In genomic region chr19:7492682-7493081, GRCm38 (mm10) we compare ENCODE assay signal across 22 mouse cellular contexts. TPM values are rescaled to one million over a fixed set of nuclear protein-coding genes. Genes with fewer than 3 reads are reported as not detected.
DNase-seq lines count a peak whose midpoint lies in the region; ATAC-seq and TF ChIP-seq lines count a peak whose summit lies in the region.
"Had no signal": no experiment of that assay in that cellular context is flagged by ENCODE, and none has a peak within 500 bp of the region (broad histone marks: within the 10 kb centered on the region; RNA-seq: fewer than 3 reads in every experiment).

No protein-coding gene starts in this region.

- no peak for TF ChIP-seq CTCF in liver, postnatal 0 days (IDR thresholded peaks at IDR 0.05; ENCODE audit: low read depth)
- TF ChIP-seq CTCF in intestine, postnatal 0 days (IDR thresholded peaks at IDR 0.05; ENCODE audit: low read depth) = no peak

- H3K36me3 ChIP-seq in liver, embryonic 15.5 days (replicated peaks) = no peaks in the 10 kb centered on the region
- no peaks in the 10 kb centered on the region for H3K36me3 ChIP-seq in liver, postnatal 0 days (replicated peaks; ENCODE audit: insufficient read depth, low read length)
- H3K36me3 ChIP-seq in intestine, postnatal 0 days (ENCODE audit: control insufficient read depth, insufficient read depth) = no peaks in the 10 kb centered on the region
- no peaks in the 10 kb centered on the region for H3K36me3 ChIP-seq in stomach, embryonic 15.5 days
- H3K36me3 ChIP-seq: embryonic facial prominence, embryonic 13.5 days; forebrain, embryonic 12.5 days; heart, embryonic 15.5 days; hindbrain, embryonic 10.5 days had no signal

- no peaks in the 10 kb centered on the region for H3K9me3 ChIP-seq in liver, embryonic 15.5 days (replicated peaks)
- no peaks in the 10 kb centered on the region for H3K9me3 ChIP-seq in liver, postnatal 0 days (ENCODE audit: low read length)
- no peaks in the 10 kb centered on the region for H3K9me3 ChIP-seq in intestine, postnatal 0 days (ENCODE audit: control insufficient read depth)
- H3K9me3 ChIP-seq in stomach, embryonic 15.5 days = no peaks in the 10 kb centered on the region
- H3K9me3 ChIP-seq: embryonic facial prominence, embryonic 13.5 days; forebrain, embryonic 12.5 days; heart, embryonic 15.5 days; hindbrain, embryonic 10.5 days had no signal

- no peak overlapping the region for H3K27ac ChIP-seq in liver, embryonic 15.5 days (replicated peaks)
- H3K27ac ChIP-seq in liver, postnatal 0 days (ENCODE audit: low read depth) = no peak overlapping the region
- peak overlapping the region; percentile 80 for H3K27ac ChIP-seq in intestine, postnatal 0 days (ENCODE audit: low read depth, low read length)
- H3K27ac ChIP-seq in stomach, embryonic 15.5 days = no peak overlapping the region; the same call in 1 of the 2 replicates
- H3K27ac ChIP-seq: embryonic facial prominence, embryonic 13.5 days; forebrain, embryonic 12.5 days; heart, adult 2 months; hindbrain, embryonic 10.5 days had no signal

- no peak for DNase-seq in liver, postnatal 0 days
- no peak for DNase-seq in left cerebral cortex, postnatal 10 days (ENCODE audit: extremely low spot score in 1 of 2, low spot score in 2 of 2)
- DNase-seq in thymus, postnatal 14 days = no peak
- DNase-seq: adrenal gland, postnatal 25 days; cerebellum, adult 18-20 months; cerebellum, adult 9-11 months; cerebellum, postnatal 36 days; gastrocnemius, postnatal 10 days; heart, adult 2 months; heart, postnatal 14 days had no signal

- peak overlapping the region; percentile 100; the same call in 1 of the 2 replicates for H3K4me2 ChIP-seq in liver, embryonic 15.5 days
- no peak overlapping the region for H3K4me2 ChIP-seq in liver, postnatal 0 days (ENCODE audit: low read depth, low read length)
- H3K4me2 ChIP-seq in intestine, postnatal 0 days (replicated peaks; ENCODE audit: low read depth) = no peak overlapping the region
- 0 out of 2 replicates have a peak overlapping the region, but pooled peaks have one; percentile 5 for H3K4me2 ChIP-seq in stomach, embryonic 15.5 days

- no peak for TF ChIP-seq EP300 in liver, postnatal 0 days (IDR thresholded peaks at IDR 0.05; ENCODE audit: low read depth)

- no peak overlapping the region for H3K4me3 ChIP-seq in liver, embryonic 15.5 days (replicated peaks)
- no peak overlapping the region for H3K4me3 ChIP-seq in liver, postnatal 0 days (ENCODE audit: low read depth, low read length)
- H3K4me3 ChIP-seq in intestine, postnatal 0 days (ENCODE audit: low read depth, low read length) = no peak overlapping the region
- H3K4me3 ChIP-seq in stomach, embryonic 15.5 days (replicated peaks) = no peak overlapping the region
- H3K4me3 ChIP-seq: forebrain, embryonic 12.5 days; heart, adult 2 months; heart, embryonic 15.5 days; hindbrain, embryonic 10.5 days had no signal

- H3K9ac ChIP-seq in liver, embryonic 15.5 days = no peak overlapping the region
- no peak overlapping the region for H3K9ac ChIP-seq in liver, postnatal 0 days (replicated peaks)
- no peak overlapping the region for H3K9ac ChIP-seq in intestine, postnatal 0 days (ENCODE audit: low read depth, low read length)
- no peak overlapping the region for H3K9ac ChIP-seq in stomach, embryonic 15.5 days
- H3K9ac ChIP-seq: embryonic facial prominence, embryonic 13.5 days; forebrain, embryonic 12.5 days; heart, embryonic 15.5 days; hindbrain, embryonic 14.5 days had no signal

- WGBS in liver, embryonic 15.5 days (ENCODE audit: insufficient replicate concordance) = 78% methylated on average over 2 of the region's 2 CpGs
- 83% methylated on average over 2 of the region's 2 CpGs for WGBS in liver, postnatal 0 days (ENCODE audit: insufficient replicate concordance)
- WGBS in intestine, postnatal 0 days = 49% methylated on average over 2 of the region's 2 CpGs
- WGBS in stomach, embryonic 15.5 days = 86% methylated on average over 2 of the region's 2 CpGs

- no peak for ATAC-seq in liver, embryonic 15.5 days (ENCODE audit: insufficient read depth)
- ATAC-seq in liver, postnatal 0 days = no peak
- peak; percentile 39 for ATAC-seq in intestine, postnatal 0 days
- ATAC-seq in stomach, embryonic 15.5 days (ENCODE audit: insufficient read depth, low FRiP score, low read depth) = no peak
- ATAC-seq: activated CD4-positive, CD25-positive, alpha-beta regulatory T cell, adult 4 months; CD4-positive, CD25-positive, alpha-beta regulatory T cell, adult 4 months; forebrain, embryonic 16.5 days; Patski had no signal

- intact Hi-C loops in left cerebral cortex, postnatal 10 days (cut with DNase I) = no loop called here

- peaks cover 29% of the 10 kb centered on the region for H3K4me1 ChIP-seq in liver, embryonic 15.5 days (replicated peaks)
- H3K4me1 ChIP-seq in liver, postnatal 0 days (ENCODE audit: insufficient read depth) = peaks cover 20% of the 10 kb centered on the region
- H3K4me1 ChIP-seq in intestine, postnatal 0 days (replicated peaks; ENCODE audit: control insufficient read depth, insufficient read depth, low read length) = no peaks in the 10 kb centered on the region; the same call in 1 of the 2 replicates
- H3K4me1 ChIP-seq in stomach, embryonic 15.5 days = no peaks in the 10 kb centered on the region

- no peaks in the 10 kb centered on the region for H3K27me3 ChIP-seq in liver, embryonic 15.5 days
- H3K27me3 ChIP-seq in liver, postnatal 0 days (ENCODE audit: insufficient read depth, low read length) = no peaks in the 10 kb centered on the region
- no peaks in the 10 kb centered on the region for H3K27me3 ChIP-seq in intestine, postnatal 0 days (replicated peaks; ENCODE audit: control insufficient read depth, insufficient read depth, low read length)
- H3K27me3 ChIP-seq in stomach, embryonic 15.5 days (replicated peaks) = no peaks in the 10 kb centered on the region
- H3K27me3 ChIP-seq: embryonic facial prominence, embryonic 13.5 days; forebrain, embryonic 12.5 days; heart, embryonic 15.5 days; Patski had no signal

RNA-seq across cellular contexts. Expression of gene Atl3, which starts 1.2 kb away (rescaled TPM):
- polyA plus RNA-seq in liver, embryonic 15.5 days (2015; fragmentation: Nextera tagmentation; extraction: Ambion mirVana) = 4.6 and 5.1 TPM in 2 replicates
- 7.2 and 7.7 TPM in 2 replicates for polyA plus RNA-seq in liver, postnatal 0 days (2015; fragmentation: Nextera tagmentation; extraction: Ambion mirVana)
- polyA plus RNA-seq in intestine, postnatal 0 days (2015; fragmentation: Nextera tagmentation; extraction: Ambion mirVana) = 7.3 and 8.9 TPM in 2 replicates
- 17.1 and 17.4 TPM in 2 replicates for polyA plus RNA-seq in stomach, embryonic 15.5 days (2015; fragmentation: Nextera tagmentation; extraction: Ambion mirVana)
- 10 to 100 TPM; 19.4 to 21.6 TPM for total RNA-seq in left cerebral cortex, postnatal 10 days (2021)

RNA-seq across cellular contexts. Expression of gene Rtn3, which starts 9.6 kb away (rescaled TPM):
- 69.6 and 71.7 TPM in 2 replicates for polyA plus RNA-seq in liver, embryonic 15.5 days (2015; fragmentation: Nextera tagmentation; extraction: Ambion mirVana)
- 62.2 and 63.0 TPM in 2 replicates for polyA plus RNA-seq in liver, postnatal 0 days (2015; fragmentation: Nextera tagmentation; extraction: Ambion mirVana)
- 133 and 134 TPM in 2 replicates for polyA plus RNA-seq in intestine, postnatal 0 days (2015; fragmentation: Nextera tagmentation; extraction: Ambion mirVana)
- 140 and 149 TPM in 2 replicates for polyA plus RNA-seq in stomach, embryonic 15.5 days (2015; fragmentation: Nextera tagmentation; extraction: Ambion mirVana)
- 100 to 1,000 TPM; 927 to 930 TPM for total RNA-seq in left cerebral cortex, postnatal 10 days (2021)

Comparison
In these comparisons a context has a peak if more than half of its experiments do, and no peak if none do; other contexts are left out.
1. H3K4me2 ChIP-seq: peak in liver, embryonic 15.5 days (single experiment) and stomach, embryonic 15.5 days (single experiment); none in liver, postnatal 0 days (single experiment) and intestine, postnatal 0 days (single experiment).